Comparison of ENCODE assay signal across 16 mouse cellular contexts in the genomic region with DNA sequence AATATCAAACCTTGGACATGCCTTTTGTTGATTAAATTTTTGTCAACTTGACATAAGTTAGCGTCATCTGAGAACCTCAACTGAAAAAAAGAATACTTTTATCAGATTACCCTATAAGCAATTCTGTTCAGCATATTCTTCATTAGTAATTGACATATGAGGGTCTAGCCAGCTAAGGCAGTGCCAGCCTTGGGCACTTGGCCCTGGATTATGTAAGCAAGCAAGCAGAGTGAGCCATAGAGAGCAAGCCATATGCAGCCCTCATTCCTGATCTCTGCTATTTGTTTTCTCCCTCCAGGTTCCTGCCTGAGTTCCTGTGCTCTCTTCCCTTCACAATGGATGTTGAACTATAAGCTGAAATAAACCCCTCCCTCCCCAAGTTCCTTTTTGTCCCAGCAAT.
"Had no signal": no experiment of that assay in that cellular context is flagged by ENCODE, and none has a peak within 500 bp of the region (broad histone marks: within the 10 kb centered on the region; RNA-seq: fewer than 3 reads in every experiment).

No protein-coding gene starts in this region.

- H3K27me3 ChIP-seq: neural tube, embryonic 13.5 days; neural tube, embryonic 15.5 days; stomach, embryonic 15.5 days had no signal

- DNase-seq: retina, postnatal 1 day; right cerebral cortex, adult 18-20 months; right cerebral cortex, postnatal 14 days; right cerebral cortex, postnatal 25 days; right cerebral cortex, postnatal 4 days; spleen, adult 18-20 months; thymus, adult 18-20 months; thymus, adult 2 months; thymus, postnatal 14 days; thymus, postnatal 25 days; thymus, postnatal 36 days; thymus, postnatal 4 days had no signal

- H3K27ac ChIP-seq: neural tube, embryonic 13.5 days; neural tube, embryonic 15.5 days; stomach, embryonic 15.5 days; stomach, postnatal 0 days had no signal

- H3K4me2 ChIP-seq: neural tube, embryonic 13.5 days; neural tube, embryonic 15.5 days; stomach, embryonic 15.5 days had no signal

- H3K4me1 ChIP-seq: neural tube, embryonic 13.5 days; neural tube, embryonic 15.5 days; stomach, embryonic 15.5 days had no signal

- H3K9ac ChIP-seq: neural tube, embryonic 13.5 days; neural tube, embryonic 15.5 days; stomach, embryonic 15.5 days had no signal

- H3K36me3 ChIP-seq: neural tube, embryonic 13.5 days; neural tube, embryonic 15.5 days; stomach, embryonic 15.5 days had no signal

- H3K4me3 ChIP-seq: neural tube, embryonic 13.5 days; neural tube, embryonic 15.5 days; stomach, embryonic 15.5 days had no signal

- H3K9me3 ChIP-seq: neural tube, embryonic 13.5 days; neural tube, embryonic 15.5 days; stomach, embryonic 15.5 days had no signal
